Mouse (Mus musculus): ENCODE results near the gene Adgb. TPM values are rescaled to one million over a fixed set of nuclear protein-coding genes. Genes with fewer than 3 reads are reported as not detected.

Adgb gene
- 68.6 TPM for polyA plus RNA-seq (2014; fragmentation: Illumina TruSeq; extraction: RNeasy Lipid Tissue Mini Kit (QIAGEN cat#74804); ENCODE audit: low read depth, low replicate concordance)

DNA sequence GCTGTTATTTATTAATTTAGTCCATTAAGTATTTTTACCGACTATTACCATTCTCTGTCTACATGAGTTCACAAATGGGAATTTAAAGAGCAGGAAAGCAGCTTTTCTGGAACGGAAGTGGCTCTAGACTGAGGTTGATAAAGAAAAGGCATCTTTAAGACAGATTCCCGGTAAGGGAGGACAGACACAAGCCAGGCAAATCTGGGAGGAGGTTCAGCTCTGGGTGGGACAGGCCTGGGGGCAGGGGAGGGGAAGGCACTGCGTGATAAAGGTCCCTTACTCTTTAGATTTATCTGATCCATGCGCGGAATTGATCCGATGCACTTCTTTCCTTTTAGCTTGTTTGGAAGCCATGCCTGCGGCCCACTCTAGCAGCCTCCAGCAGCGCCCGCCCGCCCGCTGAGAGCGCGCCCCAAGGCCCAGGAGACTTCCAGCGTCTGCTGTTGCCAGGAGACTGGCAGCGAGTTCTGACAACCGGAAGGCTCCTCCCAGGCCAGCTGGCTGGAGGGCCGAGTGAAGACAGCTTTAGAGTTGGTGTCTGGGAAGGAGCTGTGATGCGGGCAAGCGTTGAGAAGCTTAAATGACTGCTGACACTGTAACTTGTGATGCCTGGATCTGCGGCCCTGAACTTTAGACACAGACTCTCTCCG is at the start of gene Adgb:
Gene Adgb (minus strand): TSS at position 366 of the 650 bp plus-strand sequence.

Other genes with a start within 250 kb of the Adgb start
- gene Rab32, start 85.9 kb upstream of the Adgb start, polyA plus RNA-seq (2014; fragmentation: Illumina TruSeq; extraction: RNeasy Lipid Tissue Mini Kit (QIAGEN cat#74804); ENCODE audit: low read depth, low replicate concordance): 1.4 TPM
- not detected for gene Gm10944, start 209.0 kb upstream of the Adgb start, polyA plus RNA-seq (2014; fragmentation: Illumina TruSeq; extraction: RNeasy Lipid Tissue Mini Kit (QIAGEN cat#74804); ENCODE audit: low read depth, low replicate concordance)

Data from testis, adult 10 weeks (tissue).